Mouse (Mus musculus) stomach, postnatal 0 days (tissue): ENCODE measurements around the gene C5ar2.
A peak's percentile ranks its signal among the peaks of the same experiment; 100 is the strongest.

Experiments
- CTCF ChIP-seq: IDR thresholded peaks from 2 replicates; pipeline ENCODE4 v1.5.1; 2016; ENCODE audit warnings: antibody characterized with exemption, low read depth, mild to moderate bottlenecking, moderate library complexity
- EP300 ChIP-seq: optimal IDR thresholded peaks from 2 replicates; pipeline ENCODE3; 2016; ENCODE audit warnings: antibody characterized with exemption

DNA sequence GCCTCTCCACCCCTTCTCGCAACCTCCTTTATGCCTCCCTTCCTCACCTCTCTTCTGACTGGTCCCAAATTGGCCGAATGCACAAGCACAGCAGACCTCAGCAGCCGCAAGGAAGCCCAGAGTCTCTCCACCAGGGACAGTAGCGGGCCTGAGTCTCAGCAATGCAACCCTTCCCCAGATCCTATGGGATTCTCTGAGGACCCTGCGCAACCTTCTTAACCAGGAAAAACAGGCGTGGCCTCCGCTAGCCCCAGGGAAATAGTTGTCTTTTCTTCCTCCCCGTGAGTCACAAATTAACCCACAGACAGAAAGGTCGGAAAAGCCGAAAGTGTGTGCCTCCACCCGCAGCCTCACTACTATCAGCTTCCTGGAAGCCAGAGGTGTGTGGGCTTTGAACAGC is 2.2 kb downstream of the C5ar2 start:
- TF ChIP-seq CTCF (peak; percentile 36), EP300 (no peak)
